21 mouse cellular contexts compared by ENCODE assay signal in the genomic region with DNA sequence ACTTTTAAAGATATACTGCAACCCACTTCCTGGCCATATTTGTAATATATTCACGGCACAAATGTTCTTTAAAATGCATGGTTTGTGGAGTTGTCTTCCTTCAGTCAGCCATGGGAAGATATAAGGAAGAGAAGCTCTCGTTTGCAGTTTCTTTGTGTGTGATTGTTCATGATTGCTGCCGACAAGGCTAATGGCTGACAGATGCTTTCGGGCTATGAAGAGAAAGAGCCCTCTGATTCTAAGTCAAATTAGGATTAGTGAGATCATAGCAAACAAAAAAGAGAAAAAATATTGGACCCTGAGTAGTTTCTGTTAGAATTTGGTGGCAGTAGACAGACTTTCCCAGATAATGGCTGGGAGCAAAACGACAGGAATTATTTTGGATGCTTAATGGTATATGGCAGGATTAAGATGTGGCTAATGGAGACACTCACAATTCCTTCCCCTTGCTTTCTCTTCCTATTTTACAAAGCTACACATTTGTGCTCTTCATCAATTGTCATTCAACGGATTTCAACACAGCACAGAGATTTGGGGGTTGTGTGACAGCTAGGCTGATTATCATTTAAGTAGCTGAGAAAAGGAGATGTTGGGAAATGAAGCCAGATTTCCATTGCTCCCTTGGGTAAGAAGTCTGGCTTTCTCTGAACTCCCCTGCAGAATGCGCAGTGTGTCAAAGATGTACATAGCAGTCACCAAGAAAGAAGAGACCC.
A peak's percentile ranks its signal among the peaks of the same experiment; 100 is the strongest.
DNase-seq lines count a peak whose midpoint lies in the region; ATAC-seq and TF ChIP-seq lines count a peak whose summit lies in the region.
"Had no signal": no experiment of that assay in that cellular context is flagged by ENCODE, and none has a peak within 500 bp of the region (broad histone marks: within the 10 kb centered on the region; RNA-seq: fewer than 3 reads in every experiment).

No protein-coding gene starts in this region.

- TF ChIP-seq CTCF in brain, embryonic 14.5 days (IDR thresholded peaks at IDR 0.05; ENCODE audit: borderline replicate concordance, extremely low read depth, insufficient read depth, insufficient read length): no peak

- no peak overlapping the region for H3K4me2 ChIP-seq in forebrain, embryonic 15.5 days (replicated peaks)
- no peak overlapping the region for H3K4me2 ChIP-seq in midbrain, embryonic 13.5 days (replicated peaks)
- H3K4me2 ChIP-seq: hindbrain, embryonic 15.5 days; liver, embryonic 11.5 days had no signal

- H3K9ac ChIP-seq in forebrain, embryonic 15.5 days (replicated peaks): no peak overlapping the region
- no peak overlapping the region for H3K9ac ChIP-seq in midbrain, embryonic 13.5 days (replicated peaks)
- H3K9ac ChIP-seq: hindbrain, embryonic 15.5 days had no signal

- peak overlapping the region; percentile 57 for H3K27ac ChIP-seq in forebrain, embryonic 15.5 days (replicated peaks)
- H3K27ac ChIP-seq in midbrain, embryonic 13.5 days: peak overlapping the region; percentile 66
- H3K27ac ChIP-seq: heart, adult 2 months; hindbrain, embryonic 15.5 days; layer of hippocampus, adult 2 months had no signal

- no peaks in the 10 kb centered on the region for H3K36me3 ChIP-seq in forebrain, embryonic 15.5 days
- H3K36me3 ChIP-seq in midbrain, embryonic 13.5 days: no peaks in the 10 kb centered on the region
- H3K36me3 ChIP-seq: hindbrain, embryonic 15.5 days had no signal

- no peaks in the 10 kb centered on the region for H3K9me3 ChIP-seq in forebrain, embryonic 15.5 days
- H3K9me3 ChIP-seq in midbrain, embryonic 13.5 days: no peaks in the 10 kb centered on the region
- H3K9me3 ChIP-seq: hindbrain, embryonic 15.5 days had no signal

- peak; percentile 42 for DNase-seq in heart, adult 11 months
- DNase-seq in heart, postnatal 4 days: no peak
- DNase-seq in brain, embryonic 14.5 days (ENCODE audit: low read depth): peak; percentile 72
- no peak for DNase-seq in spleen, postnatal 4 days (ENCODE audit: low spot score in 2 of 2)
- DNase-seq in kidney, adult 11 months: no peak
- DNase-seq in adrenal gland, postnatal 14 days: no peak
- DNase-seq: adrenal gland, postnatal 25 days; cerebellum, adult 11-12 months; cerebellum, postnatal 14 days; gastrocnemius, postnatal 14 days; heart, adult 2 months; kidney, adult 18-20 months; kidney, postnatal 14 days; lung, adult 18-20 months; thymus, postnatal 25 days had no signal

- ATAC-seq in forebrain, embryonic 15.5 days (replicated peaks): no peak
- ATAC-seq in midbrain, embryonic 13.5 days: no peak

- TF ChIP-seq POLR2A in brain, embryonic 14.5 days (IDR thresholded peaks at IDR 0.05; ENCODE audit: borderline replicate concordance, extremely low read depth, insufficient read depth, insufficient read length, poor library complexity, severe bottlenecking): no peak

- H3K4me3 ChIP-seq in forebrain, embryonic 15.5 days: no peak overlapping the region
- H3K4me3 ChIP-seq in midbrain, embryonic 13.5 days (replicated peaks): no peak overlapping the region
- H3K4me3 ChIP-seq: heart, adult 2 months; hindbrain, embryonic 15.5 days; layer of hippocampus, adult 2 months had no signal

- 31% methylated on average over 7 of the region's 7 CpGs for WGBS in forebrain, embryonic 15.5 days
- WGBS in midbrain, embryonic 13.5 days: 27% methylated on average over 7 of the region's 7 CpGs

- peaks cover 15% of the 10 kb centered on the region for H3K4me1 ChIP-seq in forebrain, embryonic 15.5 days
- peaks cover 20% of the 10 kb centered on the region for H3K4me1 ChIP-seq in midbrain, embryonic 13.5 days (replicated peaks)

- H3K27me3 ChIP-seq in forebrain, embryonic 15.5 days: no peaks in the 10 kb centered on the region
- H3K27me3 ChIP-seq in midbrain, embryonic 13.5 days: no peaks in the 10 kb centered on the region
- H3K27me3 ChIP-seq: CH12.LX; hindbrain, embryonic 15.5 days had no signal

Comparison
In these comparisons a context has a peak if more than half of its experiments do, and no peak if none do; other contexts are left out.
1. DNase-seq: peak in heart, adult 11 months (single experiment) and brain, embryonic 14.5 days (single experiment); none in heart, postnatal 4 days (single experiment), spleen, postnatal 4 days (0 of 2), kidney, adult 11 months (single experiment) and adrenal gland, postnatal 14 days (single experiment).